ENCODE assay signal across 33 mouse cellular contexts in genomic region chr7:123082236-123082635, GRCm38 (mm10). TPM values are rescaled to one million over a fixed set of nuclear protein-coding genes. Genes with fewer than 3 reads are reported as not detected.
DNase-seq lines count a peak whose midpoint lies in the region; ATAC-seq lines count a peak whose summit lies in the region.
"Had no signal": no experiment of that assay in that cellular context is flagged by ENCODE, and none has a peak within 500 bp of the region (broad histone marks: within the 10 kb centered on the region; RNA-seq: fewer than 3 reads in every experiment).

No protein-coding gene starts in this region.

- H3K4me2 ChIP-seq in limb, embryonic 13.5 days (replicated peaks) = no peak overlapping the region
- H3K4me2 ChIP-seq: heart, embryonic 12.5 days; hindbrain, embryonic 13.5 days; midbrain, embryonic 13.5 days had no signal

- DNase-seq in adrenal gland, adult 2 months = peak; percentile 57
- DNase-seq in adrenal gland, postnatal 4 days (ENCODE audit: low spot score in 2 of 2) = no peak
- peak; percentile 42 for DNase-seq in 3134 (ENCODE audit: extremely low read depth, insufficient read length, low spot score)
- DNase-seq in Muller cell, postnatal 12 days (ENCODE audit: inconsistent ontology term) = peak; percentile 45
- no peak for DNase-seq in kidney, postnatal 10 days
- no peak for DNase-seq in layer of hippocampus, adult 18-20 months (ENCODE audit: low spot score in 2 of 2)
- DNase-seq: B cell, adult 2 months; cerebellum, adult 18-20 months; cerebellum, postnatal 10 days; gastrocnemius, adult 2 months; gastrocnemius, postnatal 36 days; heart, adult 2 months; heart, postnatal 4 days; kidney, adult 9 months; kidney, postnatal 25 days; liver; lung, adult 2 months; lung, postnatal 14 days; right cerebral cortex, postnatal 25 days; thymus, adult 18-20 months; thymus, postnatal 25 days had no signal

- H3K27ac ChIP-seq in limb, embryonic 13.5 days = 0 out of 2 replicates have a peak overlapping the region, but pooled peaks have one; percentile 91
- H3K27ac ChIP-seq: embryonic facial prominence, embryonic 13.5 days; gastrocnemius, adult 2 months; heart, adult 2 months; liver, embryonic 14.5 days had no signal

- H3K9ac ChIP-seq in limb, embryonic 13.5 days = no peak overlapping the region
- H3K9ac ChIP-seq: embryonic facial prominence, embryonic 13.5 days; heart, embryonic 12.5 days; liver, embryonic 14.5 days; midbrain, embryonic 13.5 days had no signal

- H3K36me3 ChIP-seq in limb, embryonic 13.5 days = no peaks in the 10 kb centered on the region
- H3K36me3 ChIP-seq: embryonic facial prominence, embryonic 13.5 days; heart, embryonic 12.5 days; hindbrain, embryonic 13.5 days; midbrain, embryonic 13.5 days had no signal

- WGBS in limb, embryonic 13.5 days = 70% methylated on average over 4 of the region's 4 CpGs

- no peaks in the 10 kb centered on the region for H3K9me3 ChIP-seq in limb, embryonic 13.5 days
- H3K9me3 ChIP-seq: embryonic facial prominence, embryonic 13.5 days; heart, embryonic 12.5 days; hindbrain, embryonic 13.5 days; midbrain, embryonic 13.5 days had no signal

- H3K27me3 ChIP-seq in limb, embryonic 13.5 days = no peaks in the 10 kb centered on the region
- H3K27me3 ChIP-seq: CH12.LX; embryonic facial prominence, embryonic 13.5 days; heart, embryonic 12.5 days; hindbrain, embryonic 13.5 days; midbrain, embryonic 13.5 days; Patski had no signal

- ATAC-seq in limb, embryonic 13.5 days (ENCODE audit: low FRiP score, low read depth) = no peak
- ATAC-seq: forebrain, embryonic 16.5 days; intestine, embryonic 16.5 days; midbrain, embryonic 13.5 days; Patski had no signal

- H3K4me3 ChIP-seq in limb, embryonic 13.5 days = no peak overlapping the region
- H3K4me3 ChIP-seq: embryonic facial prominence, embryonic 13.5 days; gastrocnemius, adult 2 months; heart, adult 2 months; heart, embryonic 12.5 days; hindbrain, embryonic 13.5 days; layer of hippocampus, adult 2 months; megakaryocyte, embryonic 14.5 days; midbrain, embryonic 13.5 days had no signal

- H3K4me1 ChIP-seq in limb, embryonic 13.5 days = peaks cover 44% of the 10 kb centered on the region

RNA-seq across cellular contexts. Expression of gene Tnrc6a, which starts 41.4 kb away (rescaled TPM):
- total RNA-seq in adrenal gland, adult 2 months (2021) = 10 to 100 TPM; 42.4 to 59.4 TPM
- polyA plus RNA-seq in adrenal gland, adult 2 months (2012; rRNA removed) = 29.6 and 30.8 TPM in 2 replicates
- 10 to 100 TPM; 70.3 to 76.4 TPM for total RNA-seq in adrenal gland, postnatal 4 days (2021)
- polyA plus RNA-seq in limb, embryonic 13.5 days (2015; fragmentation: Nextera tagmentation; extraction: Ambion mirVana) = 60.9 and 63.3 TPM in 2 replicates
- total RNA-seq in layer of hippocampus, adult 18-20 months (2021) = 10 to 100 TPM; 43.4 to 47.1 TPM

Comparison
In these comparisons a context has a peak if more than half of its experiments do, and no peak if none do; other contexts are left out.
1. DNase-seq: peak in adrenal gland, adult 2 months (single experiment), 3134 (single experiment) and Muller cell, postnatal 12 days (single experiment); none in adrenal gland, postnatal 4 days (0 of 2), kidney, postnatal 10 days (single experiment) and layer of hippocampus, adult 18-20 months (0 of 2).